Mouse (Mus musculus): ENCODE measurements at regions not wholly inside any gene's neighbourhood (a gene's known extent, or its start where the extent isn't known, plus 50 kb on each side); places are given as distances from the start of the nearest gene placed in this dataset.

DNA sequence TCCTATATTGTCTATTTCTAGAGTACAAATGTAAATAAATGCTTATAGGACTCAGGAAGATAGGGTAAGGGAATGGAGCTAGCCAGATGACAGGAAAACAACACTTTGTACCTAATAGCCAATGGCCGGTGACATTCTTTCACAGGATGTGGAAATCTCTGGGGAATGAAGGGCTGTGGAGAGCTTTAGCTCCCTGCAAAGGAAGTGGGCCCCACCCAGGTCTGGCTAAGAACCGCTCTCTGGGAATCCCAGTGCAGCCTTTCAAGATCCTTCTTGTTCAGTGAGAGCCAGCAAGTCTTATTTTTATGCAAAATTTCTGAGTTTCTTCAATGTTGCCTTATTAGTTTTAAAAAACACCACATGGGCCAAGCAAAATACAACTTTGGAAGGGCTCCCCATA, 54.7 kb upstream of the Pappa2 start:
- peak; percentile 27 for DNase-seq

DNA sequence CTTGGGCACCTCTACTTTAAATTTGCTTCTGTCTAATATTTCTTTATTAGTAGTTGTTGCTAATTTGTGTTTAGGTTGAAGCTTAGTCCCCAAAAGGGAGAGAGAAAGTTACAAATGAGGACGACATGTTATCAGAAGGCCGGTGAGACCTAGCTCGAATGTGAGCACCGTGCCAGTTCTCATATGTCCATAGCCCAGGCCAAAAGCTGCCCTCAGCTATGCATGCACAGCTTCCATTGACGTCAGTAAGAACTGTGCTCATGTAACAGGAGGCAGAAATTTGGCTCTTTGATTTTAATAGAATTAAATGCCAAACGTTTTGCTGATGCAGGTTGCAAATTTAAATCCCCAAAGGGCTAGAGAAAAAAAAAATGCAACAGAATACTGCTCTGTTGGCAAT, 56.1 kb upstream of the Pappa2 start:
- no peak for DNase-seq

DNA sequence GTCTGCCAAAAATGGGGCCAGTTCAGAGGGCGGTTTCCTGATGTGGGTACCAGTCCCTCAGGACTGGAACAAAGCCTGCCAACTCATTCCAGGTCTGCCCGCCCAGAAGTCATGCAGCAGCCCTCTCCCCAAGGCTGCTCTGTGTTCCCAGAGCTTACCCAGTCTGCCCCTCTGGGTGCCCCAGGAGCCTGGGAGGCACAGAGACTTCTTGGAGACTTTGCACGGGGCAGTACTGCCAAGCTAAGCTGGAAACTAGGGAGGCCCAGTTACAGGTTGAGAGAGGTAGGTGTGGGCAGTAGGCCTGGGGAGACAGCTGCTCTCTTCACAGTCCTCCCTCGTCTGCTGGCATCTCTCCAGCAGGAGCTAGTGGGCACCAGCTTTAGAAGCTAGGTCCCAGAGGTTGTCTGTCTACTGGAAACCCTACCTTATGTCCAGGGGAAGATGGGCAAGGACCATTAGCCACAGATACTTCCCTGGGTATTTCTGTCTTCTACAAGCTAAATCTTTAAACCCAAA, 65.6 kb upstream of the Pappa2 start:
- DNase-seq, result no peak

DNA sequence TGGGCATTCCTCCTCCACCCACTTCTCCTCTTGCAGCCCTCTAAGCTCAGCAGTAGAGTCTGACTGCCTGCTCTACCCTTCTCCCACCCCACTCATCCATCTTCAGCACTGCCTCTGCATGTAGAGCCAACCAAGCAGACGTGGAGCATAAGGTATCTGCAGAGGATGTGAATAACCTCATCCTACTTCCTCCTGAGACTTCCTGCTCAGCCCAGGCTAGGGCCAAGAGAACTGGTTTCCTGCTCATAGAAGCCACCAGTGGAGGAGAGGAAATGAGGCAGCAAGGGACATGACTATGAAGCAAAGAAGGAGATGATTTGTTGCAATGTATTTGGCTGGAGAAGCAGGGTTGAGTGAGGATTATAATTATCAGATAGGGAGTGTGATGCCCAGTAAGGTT, 84.7 kb upstream of the Pappa2 start:
- DNase-seq, result peak; percentile 8

DNA sequence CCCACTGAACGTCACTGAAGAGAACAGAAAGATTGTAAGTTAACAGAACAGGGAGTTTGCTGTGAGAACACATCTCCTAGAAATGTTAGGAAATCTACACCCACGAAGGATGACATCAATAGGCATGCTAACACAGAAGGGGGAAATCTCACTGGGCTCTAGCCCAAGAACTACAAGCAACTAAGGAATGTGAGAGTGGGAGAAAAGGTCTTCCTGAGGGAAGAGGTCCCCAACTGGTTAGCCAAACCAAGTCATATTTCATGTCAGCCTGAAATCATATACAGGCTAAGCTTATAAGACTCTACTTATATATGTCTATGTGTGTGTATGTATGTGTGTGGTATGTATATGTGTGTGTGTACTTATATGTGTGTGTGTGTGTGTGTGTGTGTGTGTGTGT, 118.9 kb upstream of the Pappa2 start:
- DNase-seq, result no peak

DNA sequence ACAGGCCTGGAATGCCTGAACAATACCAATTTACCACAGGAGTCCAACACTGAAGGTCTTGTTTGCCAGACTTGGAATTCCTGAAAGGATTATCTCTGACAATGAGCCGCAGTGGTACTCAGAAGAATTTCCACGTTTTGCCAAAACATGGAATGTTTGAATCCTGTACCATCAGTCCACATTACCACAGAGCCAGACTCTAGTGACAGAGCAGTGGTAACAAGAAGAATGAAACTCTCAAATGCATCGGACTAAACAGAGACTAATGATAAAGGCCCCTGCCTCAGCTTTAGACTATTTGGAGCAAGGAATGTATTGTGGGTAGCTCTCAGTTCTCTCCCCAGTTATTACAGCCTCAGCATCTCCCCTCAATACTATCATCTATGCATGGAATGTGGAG, 109.9 kb upstream of the Cop1 start:
- no peak for DNase-seq

DNA sequence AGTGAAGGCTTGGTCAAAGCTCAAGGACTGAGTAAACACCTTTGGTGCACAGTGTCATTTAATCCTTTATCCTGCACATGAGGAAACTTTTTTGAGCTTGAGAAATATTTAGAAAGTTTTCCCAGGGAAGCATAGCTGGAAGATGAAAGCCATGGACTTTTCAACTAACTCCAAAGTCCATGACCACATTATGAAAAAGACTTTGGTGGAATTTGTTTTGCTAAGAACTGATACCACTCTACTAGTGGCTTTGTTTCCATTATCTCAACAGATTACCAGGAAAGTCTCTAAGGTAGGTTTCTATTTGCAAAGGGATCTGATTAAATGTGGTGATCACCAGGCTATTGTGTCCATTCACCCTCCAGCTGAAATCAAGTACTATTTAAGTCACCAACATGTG, 107.2 kb upstream of the Cop1 start:
- DNase-seq, result no peak

DNA sequence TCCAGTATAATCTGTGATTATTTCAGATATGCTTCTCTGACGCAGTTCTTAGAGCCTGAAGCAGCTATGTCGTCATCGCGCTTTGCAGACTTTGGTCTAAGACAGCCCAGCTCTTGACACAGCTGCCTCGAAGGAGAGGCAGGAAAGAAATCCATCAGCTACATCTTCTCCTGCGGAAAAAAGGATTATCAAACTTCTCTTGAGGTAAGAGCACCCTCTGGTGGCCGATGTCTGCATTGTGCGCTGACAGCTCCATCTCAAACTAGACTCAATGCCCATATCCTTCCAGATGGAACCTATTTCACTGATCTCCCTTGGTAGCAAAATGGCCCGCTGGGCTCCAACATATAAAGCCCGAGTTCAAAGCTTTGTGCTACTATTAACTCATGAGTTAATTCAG, 96.8 kb upstream of the Cop1 start:
- peak; percentile 80 for DNase-seq

DNA sequence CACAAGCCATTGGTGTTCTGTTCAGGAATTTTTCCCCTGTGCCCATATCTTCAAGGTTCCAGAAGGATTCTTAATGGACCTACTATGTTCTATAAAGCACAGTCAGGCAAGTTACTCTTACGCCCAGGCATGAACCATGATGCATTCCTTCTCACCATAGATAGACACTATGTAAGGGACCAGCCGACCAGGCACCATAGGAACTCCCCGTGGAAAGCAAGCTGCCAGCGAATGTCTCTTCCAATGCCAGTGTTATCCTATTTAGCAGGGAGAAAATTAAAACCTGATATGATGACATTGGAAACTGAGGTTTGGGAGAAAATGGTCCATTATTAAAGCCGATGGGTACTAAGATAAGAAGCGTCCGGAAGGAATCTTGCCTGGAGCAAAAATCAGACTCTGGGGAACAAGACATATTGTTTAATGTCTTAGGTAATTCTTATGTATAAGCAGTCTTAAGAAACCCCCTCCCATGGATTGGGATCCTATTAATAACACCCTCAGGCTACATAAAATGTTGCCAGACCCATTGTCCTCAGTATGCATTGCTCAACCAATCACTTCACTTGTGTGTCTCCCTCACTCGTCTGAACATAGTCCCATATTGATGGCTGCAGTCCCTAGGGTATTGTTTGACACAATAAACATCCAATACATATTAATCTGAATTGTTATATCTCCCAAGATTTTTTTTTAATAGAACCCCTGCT, 84.2 kb upstream of the Cop1 start:
- DNase-seq, result no peak

DNA sequence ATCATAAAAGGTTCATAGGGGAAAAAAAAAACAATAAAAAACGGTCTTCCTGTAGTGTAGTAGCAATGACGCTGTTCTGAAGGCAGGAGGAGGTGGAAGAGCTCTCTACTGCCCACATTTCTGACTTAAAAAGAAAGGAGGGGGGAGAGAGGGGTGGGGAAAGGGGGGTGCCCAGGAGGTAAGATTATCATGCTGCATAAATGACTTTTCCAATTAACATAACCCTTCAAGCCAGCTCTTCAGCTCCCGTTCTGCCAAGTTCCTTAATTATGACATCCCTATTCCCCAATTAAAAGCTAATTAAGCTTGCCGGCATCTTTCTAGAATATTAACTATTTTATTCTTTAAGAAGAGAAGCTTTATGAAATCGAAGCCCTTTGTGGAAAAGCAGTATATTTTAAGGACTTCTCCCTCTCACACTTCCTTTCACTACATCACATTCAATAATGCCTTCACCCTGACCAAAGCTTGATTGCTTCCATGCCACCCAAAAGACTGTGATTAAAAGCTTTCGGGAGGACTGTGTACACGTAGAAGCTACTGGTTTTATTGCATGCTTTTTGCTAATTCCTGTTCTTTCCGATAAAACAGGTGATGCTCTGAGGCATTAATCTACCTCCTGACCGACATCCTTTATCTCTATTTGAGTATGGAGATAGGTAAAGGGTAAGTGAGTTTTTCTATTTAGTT, 83.5 kb upstream of the Cop1 start:
- no peak for DNase-seq

DNA sequence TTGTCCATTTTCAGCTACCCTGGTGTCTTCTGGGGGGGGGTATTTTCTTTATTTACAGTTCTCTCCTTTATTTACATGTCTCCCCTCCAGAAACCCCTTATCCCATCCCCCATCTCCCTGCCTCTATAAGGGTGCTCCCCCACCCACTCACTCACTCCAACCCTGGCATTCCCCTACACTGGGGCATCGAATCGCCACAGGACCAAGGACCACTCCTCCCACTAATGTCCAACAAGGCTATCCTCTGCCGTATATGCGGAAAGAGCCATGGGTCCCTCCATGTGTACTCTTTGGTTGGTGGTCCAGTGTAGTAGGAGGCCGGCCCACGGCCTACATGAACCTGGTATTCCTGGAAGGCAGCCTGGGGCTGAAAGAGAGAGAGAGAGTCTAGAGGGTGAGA, 82.9 kb upstream of the Cop1 start:
- no peak for DNase-seq

DNA sequence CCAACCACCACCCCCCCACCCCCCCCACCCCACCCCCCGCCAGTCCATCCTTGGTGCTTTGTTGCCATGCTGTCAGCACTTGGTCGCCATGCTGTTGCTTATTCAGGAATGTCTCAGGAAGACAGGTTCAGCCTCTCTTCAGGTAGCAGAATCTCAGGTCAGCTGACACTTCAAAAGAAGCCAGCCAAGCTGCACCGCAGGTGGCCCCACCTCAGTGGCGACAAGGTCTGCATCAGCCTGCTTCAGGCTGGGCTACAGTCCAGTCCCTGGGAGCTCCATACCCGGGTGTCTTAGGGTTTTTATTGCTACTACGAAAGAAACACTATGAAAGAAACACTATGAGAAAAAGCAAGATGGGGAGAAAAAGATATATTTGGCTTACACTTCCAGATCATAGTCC, 82.4 kb upstream of the Cop1 start:
- no peak for DNase-seq

DNA sequence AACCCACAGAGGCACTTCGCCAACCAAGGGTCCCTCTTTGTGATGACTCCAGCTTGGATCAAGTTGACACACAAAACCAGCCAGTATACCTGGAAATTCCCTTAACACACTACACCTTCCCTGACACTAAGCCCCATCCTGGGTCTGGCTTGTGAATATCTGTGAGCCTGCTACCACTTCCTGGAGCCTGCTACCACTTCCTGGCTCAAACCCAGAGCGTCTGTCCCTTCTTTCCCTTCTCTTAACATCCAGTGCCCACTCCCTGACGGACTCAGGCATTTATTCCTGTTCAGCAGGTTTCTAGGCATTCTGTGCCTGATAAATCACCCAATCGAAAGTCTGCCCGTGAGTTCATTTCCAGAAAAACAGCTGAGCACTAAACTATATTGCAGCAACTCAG, 81.8 kb upstream of the Cop1 start:
- no peak for DNase-seq

DNA sequence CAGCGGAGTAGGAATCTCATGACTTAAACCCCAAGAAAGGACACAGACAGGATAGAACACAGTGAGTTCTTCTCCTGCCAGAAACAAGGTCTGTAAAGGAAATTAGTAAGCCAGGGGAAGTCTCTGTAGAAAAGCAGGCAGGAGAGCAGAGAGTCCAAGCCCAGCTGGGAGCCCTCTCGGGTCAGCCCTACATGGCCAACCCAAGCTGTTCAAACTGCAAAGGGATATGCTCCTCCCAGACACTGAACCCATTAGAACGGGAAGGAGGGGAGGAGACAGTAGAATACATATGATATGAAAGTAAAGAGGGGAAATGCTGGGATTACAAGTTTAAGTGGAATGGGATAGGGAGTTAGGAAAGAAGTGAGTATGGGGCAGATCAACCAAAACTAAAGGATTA, 75.7 kb upstream of the Cop1 start:
- no peak for DNase-seq

DNA sequence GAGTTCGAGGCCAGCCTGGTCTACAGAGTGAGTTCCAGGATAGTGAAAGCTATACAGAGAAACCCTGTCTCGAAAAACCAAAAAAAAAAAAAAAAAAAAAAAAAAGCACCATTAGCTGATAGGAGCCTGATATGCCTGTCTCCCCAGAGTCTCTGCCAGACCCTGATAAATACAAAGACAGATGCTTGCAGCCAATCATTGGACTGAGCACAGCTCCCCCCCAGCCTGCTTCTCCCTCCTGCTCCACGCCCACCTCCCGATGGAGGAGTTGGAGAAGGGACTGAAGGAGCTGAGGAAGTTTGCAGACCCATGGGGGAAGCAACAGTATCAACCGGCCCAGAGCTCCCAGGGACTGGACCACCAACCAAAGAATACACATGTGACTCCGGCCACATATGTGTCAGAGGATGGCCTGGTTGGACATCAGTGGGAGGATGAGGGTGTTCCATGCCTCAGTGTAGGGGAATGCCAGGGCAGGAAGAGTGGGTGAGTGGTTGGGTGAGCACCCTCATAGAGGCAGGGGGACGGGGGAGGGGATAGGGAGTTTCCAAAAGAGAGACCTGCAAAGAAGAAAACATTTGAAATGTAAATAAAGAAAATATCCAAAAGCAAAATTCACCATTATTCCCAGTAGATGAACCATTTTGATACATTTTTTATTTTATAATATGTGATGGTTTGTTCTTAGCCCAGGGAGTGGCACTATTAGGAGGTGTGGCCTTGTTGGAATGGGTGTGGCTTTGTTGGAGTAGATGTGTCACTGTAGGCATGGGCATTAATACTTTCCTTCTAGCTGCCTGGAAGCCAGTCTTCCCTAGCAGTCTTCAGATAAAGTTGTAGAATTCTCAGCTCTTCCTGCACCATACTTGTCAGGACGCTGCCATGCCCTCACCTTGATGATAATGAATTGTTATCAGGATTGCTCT, 71.8 kb upstream of the Cop1 start:
- no peak for DNase-seq

DNA sequence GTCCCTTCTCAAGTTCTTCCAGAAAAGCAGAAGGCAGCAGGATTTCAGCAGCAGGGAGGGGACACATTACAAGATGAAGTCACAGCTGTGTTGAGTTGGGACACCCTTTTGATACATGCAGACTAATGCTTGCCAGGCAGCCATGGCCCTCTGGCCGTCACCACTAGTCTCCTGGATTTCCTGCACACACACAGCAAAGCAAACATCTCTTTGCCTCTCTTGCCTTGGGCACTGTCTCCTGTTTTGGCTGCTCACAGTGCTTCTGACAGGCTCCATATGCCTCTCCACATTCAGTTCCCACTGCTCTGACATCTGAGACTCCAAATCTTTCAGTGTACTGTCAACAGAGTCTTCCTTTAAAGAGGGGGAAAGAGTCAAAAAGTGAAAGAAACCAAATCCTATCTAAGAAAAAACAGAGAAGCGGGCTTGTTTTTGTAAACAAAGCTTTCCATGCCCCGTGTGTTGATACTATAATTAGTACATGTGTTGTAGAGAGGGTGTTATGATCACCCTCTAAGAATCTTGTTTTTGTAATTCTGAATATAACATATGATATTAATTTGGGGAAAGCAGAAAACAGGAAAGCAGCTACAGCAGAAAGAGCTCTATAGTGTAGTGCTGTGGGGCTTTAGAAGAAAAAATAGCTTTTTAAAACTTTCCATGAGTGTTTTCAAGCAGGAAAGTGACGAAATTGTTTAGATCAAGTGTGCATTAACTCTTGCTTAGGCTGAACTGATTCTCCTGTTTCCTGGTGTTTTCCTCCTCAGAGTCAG, 68.8 kb upstream of the Cop1 start:
- DNase-seq, result no peak

DNA sequence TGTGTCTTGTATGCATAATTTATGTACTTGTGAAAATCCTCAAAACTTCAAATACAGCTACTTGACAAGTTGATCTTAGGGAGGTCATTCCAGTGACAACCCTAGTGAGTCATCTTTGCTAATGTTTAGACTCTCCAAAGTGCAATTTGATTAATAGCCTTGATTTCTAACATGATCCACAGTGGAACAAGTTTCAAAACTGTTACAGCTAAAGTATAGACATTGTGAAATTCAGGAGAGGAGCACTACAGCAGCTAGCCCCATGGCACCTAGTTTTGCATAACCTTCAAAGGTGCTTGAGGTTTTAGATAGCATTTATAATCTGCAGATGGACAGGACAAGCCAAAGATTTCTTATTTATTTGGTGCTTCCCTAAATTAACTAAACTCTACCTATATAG, 50.1 kb upstream of the Cop1 start:
- no peak for DNase-seq

Measured in adrenal gland, postnatal 14 days (tissue).